Mouse (Mus musculus): ENCODE results near the gene Dnajb3.

GRCm38 (mm10) chr1:88231803-88232499, 26.4 kb upstream of the Dnajb3 start:
- TF ChIP-seq CTCF (IDR thresholded peaks at IDR 0.05; ENCODE audit: low read depth): no peak
- TF ChIP-seq EP300 (IDR thresholded peaks at IDR 0.05; ENCODE audit: low read depth): no peak

Data from liver, embryonic 14.5 days (tissue).